Mouse (Mus musculus) liver, postnatal 0 days (tissue): Measurements from ENCODE around the gene Vsx1.

ENCODE experiments used
- CTCF ChIP-seq: sonication (generic); IDR thresholded peaks from 2 replicates; pipeline ENCODE4 v1.5.1; 2016; ENCODE audit warnings: antibody characterized with exemption, low read depth
- EP300 ChIP-seq: IDR thresholded peaks from 2 replicates; pipeline ENCODE4 v1.6.1; 2016; ENCODE audit warnings: antibody characterized with exemption, low read depth, mild to moderate bottlenecking

GRCm38 (mm10) chr2:150648300-150648895 lies 40.8 kb downstream of the Vsx1 start:
- TF ChIP-seq CTCF (no peak), EP300 (no peak)
